Mouse (Mus musculus): Measurements from ENCODE around the gene Spdya. TPM values are rescaled to one million over a fixed set of nuclear protein-coding genes. Genes with fewer than 3 reads are reported as not detected.

Gene Spdya
- polyA plus RNA-seq, 1 experiment from 2014 or later: 0.57 TPM

GRCm38 (mm10) chr17:71537164-71537563 lies 14.7 kb upstream of the Spdya start:
- TF ChIP-seq CTCF (IDR thresholded peaks at IDR 0.05; ENCODE audit: low read depth): no peak
- H3K9ac ChIP-seq: no peak overlapping the region
- H3K4me1 ChIP-seq (ENCODE audit: insufficient read depth): no peaks in the 10 kb centered on the region
- no peak overlapping the region for H3K27ac ChIP-seq (ENCODE audit: low read depth)
- H3K36me3 ChIP-seq (ENCODE audit: insufficient read depth): no peaks in the 10 kb centered on the region
- ATAC-seq (ENCODE audit: insufficient read depth) (no peak), DNase-seq (no peak)
- WGBS: 76% methylated on average over 3 of the region's 3 CpGs
- H3K4me3 ChIP-seq (ENCODE audit: low read depth, low read length): no peak overlapping the region
- H3K27me3 ChIP-seq (ENCODE audit: insufficient read depth, low read length): no peaks in the 10 kb centered on the region
- no peak overlapping the region for H3K4me2 ChIP-seq
- no peaks in the 10 kb centered on the region for H3K9me3 ChIP-seq (ENCODE audit: low read depth, low read length)

- Histone ChIP-seq H3K4me3 (ENCODE audit: low read depth, low read length) (no peak overlapping the region), H3K4me2 (no peak overlapping the region), H3K36me3 (ENCODE audit: insufficient read depth) (no peaks in the 10 kb centered on the region), H3K27ac (ENCODE audit: low read depth) (no peak overlapping the region), H3K27me3 (ENCODE audit: insufficient read depth, low read length) (peaks cover 5% of the 10 kb centered on the region; the same call in 1 of the 2 replicates), H3K9me3 (ENCODE audit: low read depth, low read length) (no peaks in the 10 kb centered on the region), H3K4me1 (ENCODE audit: insufficient read depth) (no peaks in the 10 kb centered on the region), H3K9ac (no peak overlapping the region)
- DNase-seq (peak; percentile 69), ATAC-seq (ENCODE audit: insufficient read depth) (no peak)
- peak; percentile 59 for TF ChIP-seq CTCF (IDR thresholded peaks at IDR 0.05; ENCODE audit: low read depth)
- WGBS: 10% methylated on average over 1 of the region's 1 CpGs
These were observed 3.3 kb upstream of the Spdya start for GRCm38 (mm10) chr17:71548586-71548985.

GRCm38 (mm10) chr17:71551350-71551749 lies 511 bp upstream of the Spdya start:
- peak overlapping the region; percentile 100 for H3K4me2 ChIP-seq
- 12% methylated on average over 6 of the region's 6 CpGs for WGBS
- H3K27me3 ChIP-seq (ENCODE audit: insufficient read depth, low read length): peaks cover 5% of the 10 kb centered on the region; the same call in 1 of the 2 replicates
- H3K27ac ChIP-seq (ENCODE audit: low read depth): no peak overlapping the region
- no peaks in the 10 kb centered on the region for H3K36me3 ChIP-seq (ENCODE audit: insufficient read depth)
- no peak for TF ChIP-seq CTCF (IDR thresholded peaks at IDR 0.05; ENCODE audit: low read depth)
- peak overlapping the region; percentile 74; the same call in 1 of the 2 replicates for H3K9ac ChIP-seq
- H3K4me3 ChIP-seq (ENCODE audit: low read depth, low read length): peak overlapping the region; percentile 65
- DNase-seq: no peak
- H3K4me1 ChIP-seq (ENCODE audit: insufficient read depth): no peaks in the 10 kb centered on the region
- H3K9me3 ChIP-seq (ENCODE audit: low read depth, low read length): no peaks in the 10 kb centered on the region
- no peak for ATAC-seq (ENCODE audit: insufficient read depth)

- Histone ChIP-seq H3K9ac (no peak overlapping the region), H3K27me3 (ENCODE audit: insufficient read depth, low read length) (peaks cover 5% of the 10 kb centered on the region; the same call in 1 of the 2 replicates), H3K27ac (ENCODE audit: low read depth) (no peak overlapping the region), H3K4me1 (ENCODE audit: insufficient read depth) (no peaks in the 10 kb centered on the region), H3K9me3 (ENCODE audit: low read depth, low read length) (no peaks in the 10 kb centered on the region), H3K36me3 (ENCODE audit: insufficient read depth) (no peaks in the 10 kb centered on the region), H3K4me2 (peak overlapping the region; percentile 100), H3K4me3 (ENCODE audit: low read depth, low read length) (no peak overlapping the region; the same call in 1 of the 2 replicates)
- DNase-seq (peak; percentile 63), ATAC-seq (ENCODE audit: insufficient read depth) (no peak)
- TF ChIP-seq CTCF (IDR thresholded peaks at IDR 0.05; ENCODE audit: low read depth): no peak
- 8% methylated on average over 11 of the region's 11 CpGs for WGBS
These were observed 1.0 kb downstream of the Spdya start for GRCm38 (mm10) chr17:71552901-71553300.

GRCm38 (mm10) chr17:71561631-71562030 lies 9.8 kb downstream of the Spdya start:
- peak; percentile 76 for DNase-seq
- TF ChIP-seq CTCF (IDR thresholded peaks at IDR 0.05; ENCODE audit: low read depth): peak; percentile 57

GRCm38 (mm10) chr17:71579176-71579705 lies 27.4 kb downstream of the Spdya start:
- Histone ChIP-seq H3K27ac (ENCODE audit: low read depth) (no peak overlapping the region), H3K36me3 (ENCODE audit: insufficient read depth) (no peaks in the 10 kb centered on the region), H3K4me3 (ENCODE audit: low read depth, low read length) (no peak overlapping the region), H3K9ac (no peak overlapping the region), H3K9me3 (ENCODE audit: low read depth, low read length) (no peaks in the 10 kb centered on the region), H3K27me3 (ENCODE audit: insufficient read depth, low read length) (no peaks in the 10 kb centered on the region), H3K4me1 (ENCODE audit: insufficient read depth) (no peaks in the 10 kb centered on the region), H3K4me2 (no peak overlapping the region)
- DNase-seq (no peak), ATAC-seq (ENCODE audit: insufficient read depth) (no peak)
- no peak for TF ChIP-seq CTCF (IDR thresholded peaks at IDR 0.05; ENCODE audit: low read depth)
- 83% methylated on average over 1 of the region's 1 CpGs for WGBS

More at GRCm38 (mm10) chr17:71561631-71562030, 9.8 kb downstream of the Spdya start:
- H3K27me3 ChIP-seq (ENCODE audit: insufficient read depth, low read length): no peaks in the 10 kb centered on the region
- no peak for ATAC-seq (ENCODE audit: insufficient read depth)
- H3K9ac ChIP-seq: no peak overlapping the region
- H3K9me3 ChIP-seq (ENCODE audit: low read depth, low read length): no peaks in the 10 kb centered on the region
- H3K27ac ChIP-seq (ENCODE audit: low read depth): no peak overlapping the region
- no peaks in the 10 kb centered on the region for H3K36me3 ChIP-seq (ENCODE audit: insufficient read depth)
- H3K4me1 ChIP-seq (ENCODE audit: insufficient read depth): no peaks in the 10 kb centered on the region
- H3K4me3 ChIP-seq (ENCODE audit: low read depth, low read length): no peak overlapping the region
- no peak overlapping the region for H3K4me2 ChIP-seq

- Histone ChIP-seq H3K36me3 (ENCODE audit: insufficient read depth) (no peaks in the 10 kb centered on the region), H3K4me3 (ENCODE audit: low read depth, low read length) (peak overlapping the region; percentile 67), H3K27ac (ENCODE audit: low read depth) (peak overlapping the region; percentile 77), H3K27me3 (ENCODE audit: insufficient read depth, low read length) (peaks cover 3% of the 10 kb centered on the region), H3K4me2 (peak overlapping the region; percentile 79), H3K9me3 (ENCODE audit: low read depth, low read length) (no peaks in the 10 kb centered on the region), H3K9ac (peak overlapping the region; percentile 65), H3K4me1 (ENCODE audit: insufficient read depth) (peaks cover 8% of the 10 kb centered on the region)
- peak; percentile 63 for DNase-seq
- WGBS: under 1% methylated on average over 48 of the region's 48 CpGs
- TF ChIP-seq CTCF (IDR thresholded peaks at IDR 0.05; ENCODE audit: low read depth): no peak
- ATAC-seq (ENCODE audit: insufficient read depth): peak; percentile 70
These were observed 46.2 kb downstream of the Spdya start for GRCm38 (mm10) chr17:71597881-71598658.

Measured in lung, embryonic 14.5 days (tissue).